Comparison of ENCODE assay signal across 8 mouse cellular contexts in the genomic region with DNA sequence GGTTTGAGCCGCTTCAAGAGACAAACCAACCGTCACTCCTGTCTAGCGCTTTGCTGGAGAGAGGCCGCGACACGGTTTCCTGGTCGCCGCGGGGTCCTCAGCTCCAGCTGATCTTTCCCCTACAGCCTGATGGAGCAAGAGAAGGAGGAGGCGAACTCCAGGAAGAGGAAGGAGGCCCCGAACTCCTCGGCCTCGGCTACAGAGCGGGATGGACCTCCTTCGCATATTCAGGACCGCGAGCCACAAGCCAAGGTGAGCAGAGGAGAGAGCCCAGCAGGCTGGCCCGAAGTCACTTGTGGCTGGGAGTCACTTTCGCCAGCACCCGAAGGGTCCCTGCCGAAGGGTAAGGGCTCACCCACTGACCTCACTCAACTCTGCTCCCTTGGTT. TPM values are rescaled to one million over a fixed set of nuclear protein-coding genes. Genes with fewer than 3 reads are reported as not detected.
A peak's percentile ranks its signal among the peaks of the same experiment; 100 is the strongest.
DNase-seq lines count a peak whose midpoint lies in the region; ATAC-seq and TF ChIP-seq lines count a peak whose summit lies in the region.

No protein-coding gene starts in this region.

- H3K36me3 ChIP-seq in testis, adult 2 months (ENCODE audit: control insufficient read depth, insufficient read depth, low read length) = peaks cover 2% of the 10 kb centered on the region; the same call in 1 of the 2 replicates

- ATAC-seq in cerebellum, adult (ENCODE audit: insufficient number of reproducible peaks, low FRiP score, low TSS enrichment) = 0 out of 2 replicates have a peak, but pooled peaks have one; percentile 31

- H3K27me3 ChIP-seq in testis, adult 2 months (ENCODE audit: control insufficient read depth, insufficient read depth, low read length) = no peaks in the 10 kb centered on the region

- 0 out of 2 replicates have a peak, but pooled peaks cover 3% of the 10 kb centered on the region for H3K4me1 ChIP-seq in testis, adult 2 months (ENCODE audit: control insufficient read depth, insufficient read depth, low read length)
- H3K4me1 ChIP-seq in olfactory bulb, adult 2 months (ENCODE audit: control insufficient read depth, insufficient read depth, low read length) = peaks cover 5% of the 10 kb centered on the region

- peak; percentile 35; the same call in 1 of the 2 replicates for TF ChIP-seq POLR2A in testis, adult 2 months (IDR thresholded peaks at IDR 0.05; ENCODE audit: control insufficient read depth, low read depth, low read length)
- no peak for TF ChIP-seq POLR2A in olfactory bulb, adult 2 months (IDR thresholded peaks at IDR 0.05; ENCODE audit: insufficient read depth, low read depth, low read length)

- WGBS in olfactory bulb, adult 2 months = under 1% methylated on average over 21 of the region's 21 CpGs

- TF ChIP-seq CTCF in testis, adult 2 months (IDR thresholded peaks at IDR 0.05; ENCODE audit: control insufficient read depth, insufficient read depth, insufficient replicate concordance, low read depth, low read length) = no peak
- TF ChIP-seq CTCF in olfactory bulb, adult 2 months (IDR thresholded peaks at IDR 0.05; ENCODE audit: insufficient read depth, low read depth, low read length) = no peak

- DNase-seq in cerebellum, adult 11 months = no peak
- DNase-seq in testis, postnatal 10 days (ENCODE audit: low spot score) = no peak
- DNase-seq in liver = peak; percentile 49
- DNase-seq in T-cell, adult 2 months (ENCODE audit: low spot score) = no peak
- no peak for DNase-seq in adrenal gland, postnatal 14 days

- H3K27ac ChIP-seq in testis, adult 2 months (ENCODE audit: control insufficient read depth, insufficient read depth, low read depth, low read length) = peak overlapping the region; percentile 98
- no peak overlapping the region for H3K27ac ChIP-seq in olfactory bulb, adult 2 months (ENCODE audit: insufficient read depth, low read depth, low read length)

- H3K4me3 ChIP-seq in testis, adult 2 months (ENCODE audit: control insufficient read depth, low read depth, low read length) = peak overlapping the region; percentile 98
- H3K4me3 ChIP-seq in olfactory bulb, adult 2 months (ENCODE audit: insufficient read depth, low read depth, low read length) = peak overlapping the region; percentile 89

RNA-seq across cellular contexts. Expression of a gene that starts 0.4 kb away (rescaled TPM):
- polyA plus RNA-seq in testis, adult 2 months (2012; rRNA removed) = 2.1 and 3.1 TPM in 2 replicates
- polyA plus RNA-seq in olfactory bulb, adult 2 months (2012; ENCODE audit: insufficient read depth, insufficient read length, low replicate concordance, missing spikeins) = not detected in 2 replicates
- total RNA-seq in adrenal gland, postnatal 14 days (2021) = 7.5 and 9.4 TPM in 2 replicates

RNA-seq across cellular contexts. Expression of a gene that starts 0.4 kb away (rescaled TPM):
- polyA plus RNA-seq in testis, adult 2 months (2012; rRNA removed) = 51.7 and 58.3 TPM in 2 replicates
- polyA plus RNA-seq in olfactory bulb, adult 2 months (2012; ENCODE audit: insufficient read depth, insufficient read length, low replicate concordance, missing spikeins) = not detected in 2 replicates
- 6.8 and 13.3 TPM in 2 replicates for total RNA-seq in adrenal gland, postnatal 14 days (2021)

RNA-seq across cellular contexts. Expression of a gene that starts 33.5 kb away (rescaled TPM):
- polyA plus RNA-seq in testis, adult 2 months (2012; rRNA removed) = 0.42 and 1.8 TPM in 2 replicates
- not detected in 2 replicates for polyA plus RNA-seq in olfactory bulb, adult 2 months (2012; ENCODE audit: insufficient read depth, insufficient read length, low replicate concordance, missing spikeins)
- total RNA-seq in adrenal gland, postnatal 14 days (2021) = 52.8 and 59.7 TPM in 2 replicates

Comparison
In these comparisons a context has a peak if more than half of its experiments do, and no peak if none do; other contexts are left out.
1. RNA of a gene that starts 0.4 kb away (polyA plus RNA-seq): 51.7 to 58.3 TPM in testis, adult 2 months; not detected in olfactory bulb, adult 2 months; every median in the first group is over 10 times any median in the second.